Mouse (Mus musculus) gastrocnemius, adult 18-20 months (tissue): Measurements from ENCODE around the gene Evl. TPM values are rescaled to one million over a fixed set of nuclear protein-coding genes. Genes with fewer than 3 reads are reported as not detected.
A peak's percentile ranks its signal among the peaks of the same experiment; 100 is the strongest.

Source experiments
- DNase-seq: peaks from one replicate; pipeline ENCODE4 v3.0.0; 2021; ENCODE audit warnings: low spot score
- total RNA-seq, 2 experiments: library from RNA; stranded (reverse); gene quantifications; 2 replicates each; pipeline ENCODE4 v1.2.3; 2021

Evl gene
- total RNA-seq, 2 experiments from 2014 or later, result 8.0 to 9.7 TPM

DNA sequence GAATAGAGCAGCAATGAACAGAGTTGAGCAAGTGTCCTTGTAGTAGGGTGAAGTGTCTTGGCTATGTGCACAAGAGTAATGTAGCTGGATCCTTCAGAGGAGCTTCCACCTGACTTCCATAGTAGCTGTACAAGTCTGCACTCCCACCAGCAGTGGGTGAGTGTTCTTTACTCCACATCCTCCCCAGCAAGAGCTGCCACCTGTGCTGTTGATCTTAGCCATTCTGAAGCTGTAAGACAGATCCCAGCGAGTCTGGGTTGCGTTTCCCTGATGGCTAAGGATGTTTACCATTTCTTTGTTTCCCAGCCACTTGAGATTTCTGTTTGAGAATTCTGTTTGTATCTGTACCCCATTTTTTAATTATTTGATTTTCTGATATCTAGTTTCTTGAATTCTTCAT lies 35.6 kb downstream of the Evl start:
- no peak for DNase-seq

DNA sequence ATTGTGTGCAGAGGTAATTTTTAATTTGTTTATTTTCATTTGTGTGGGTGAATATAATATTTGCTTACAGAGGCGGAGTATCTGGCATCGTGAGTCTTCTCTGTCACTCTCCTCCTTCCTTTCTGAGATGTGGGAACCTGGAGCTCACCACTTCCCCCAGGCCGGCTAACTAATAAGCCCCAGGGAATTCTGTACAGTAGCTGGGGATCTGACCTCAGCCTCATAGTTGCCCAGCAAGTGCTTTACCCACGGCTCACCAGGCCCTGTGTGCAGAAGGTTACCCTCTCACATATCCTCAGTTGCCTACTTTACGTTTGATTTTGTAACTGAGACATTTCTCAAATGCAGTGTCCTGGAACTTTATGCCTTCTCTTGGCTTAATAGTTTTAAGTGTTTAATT lies 37.1 kb downstream of the Evl start:
- DNase-seq, result no peak

DNA sequence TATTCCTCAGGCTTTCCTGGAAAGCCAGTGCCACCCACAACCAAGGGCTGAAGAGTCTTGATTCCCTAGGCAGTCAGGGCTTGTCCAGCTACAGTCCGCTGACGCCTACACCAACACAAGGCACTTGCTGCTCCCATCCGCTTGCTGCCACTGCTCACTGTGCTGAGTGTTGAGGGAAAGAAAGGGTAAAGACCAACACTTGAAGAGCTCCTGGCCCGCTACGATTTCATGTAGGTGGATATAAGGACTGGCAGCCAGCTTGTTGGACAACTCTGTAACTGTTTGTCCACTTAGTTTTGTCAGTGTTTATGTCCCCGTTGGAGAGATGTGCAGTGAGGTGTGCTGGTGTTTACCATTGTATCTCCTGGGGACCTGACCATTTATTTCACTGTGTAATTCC lies 38.3 kb downstream of the Evl start:
- DNase-seq, result no peak

DNA sequence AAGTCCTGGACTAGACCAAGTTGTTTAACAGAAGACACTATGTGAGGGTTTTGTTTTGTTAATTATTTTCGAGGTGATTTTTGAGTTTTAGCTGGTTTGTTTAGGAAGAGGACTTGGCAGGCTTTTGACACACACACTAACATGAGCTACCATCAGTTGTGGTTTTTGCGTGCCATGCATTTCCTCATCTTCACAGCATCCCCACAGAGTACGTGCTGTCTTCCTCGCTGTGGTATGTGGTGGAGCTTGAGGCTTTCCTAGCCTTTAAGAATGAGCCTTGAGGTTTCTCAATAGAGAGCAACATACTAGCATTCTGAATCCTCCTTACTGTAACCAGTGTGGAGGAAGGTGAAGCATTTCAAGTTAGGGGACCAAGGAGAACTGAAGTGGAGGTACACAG lies 46.3 kb downstream of the Evl start:
- DNase-seq, result no peak

DNA sequence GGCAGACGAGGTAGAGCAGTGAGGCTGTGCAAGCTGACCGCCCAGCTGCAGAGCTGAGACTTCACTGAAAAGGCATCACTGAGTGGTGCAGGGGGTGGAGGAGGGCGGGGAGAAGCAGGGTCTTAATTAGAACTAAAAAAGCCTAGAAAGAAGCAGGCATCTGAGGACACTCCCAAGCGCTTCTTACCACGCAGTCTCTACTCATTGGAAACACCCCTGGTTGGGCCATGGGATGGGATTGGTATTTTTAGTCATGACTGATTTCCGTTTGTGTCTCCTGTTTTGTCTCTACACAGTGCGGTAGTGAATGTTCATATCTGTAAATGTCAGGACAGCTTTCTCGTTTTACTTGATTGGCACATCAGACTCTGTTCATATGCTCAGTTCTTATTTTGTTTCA lies 46.8 kb downstream of the Evl start:
- no peak for DNase-seq

DNA sequence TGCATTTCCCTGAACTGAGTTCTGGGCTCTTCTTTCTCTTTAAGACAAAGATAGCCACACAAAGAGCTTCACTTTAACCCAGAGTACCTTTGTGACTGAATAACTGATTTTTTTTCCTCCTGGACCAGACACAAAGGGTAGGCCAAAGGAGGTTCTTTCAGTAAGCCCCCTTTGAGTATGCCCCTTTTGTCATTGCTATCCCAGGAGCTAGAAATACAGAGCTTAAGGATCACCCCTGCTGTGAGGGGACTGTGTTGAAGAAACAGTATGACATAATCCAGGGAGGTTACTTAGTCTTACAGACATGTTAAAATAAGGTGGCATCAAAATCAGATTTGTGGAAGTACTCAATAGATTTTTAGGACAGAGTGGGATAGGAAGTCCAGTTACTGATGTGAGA lies 50.0 kb downstream of the Evl start:
- DNase-seq, result no peak

DNA sequence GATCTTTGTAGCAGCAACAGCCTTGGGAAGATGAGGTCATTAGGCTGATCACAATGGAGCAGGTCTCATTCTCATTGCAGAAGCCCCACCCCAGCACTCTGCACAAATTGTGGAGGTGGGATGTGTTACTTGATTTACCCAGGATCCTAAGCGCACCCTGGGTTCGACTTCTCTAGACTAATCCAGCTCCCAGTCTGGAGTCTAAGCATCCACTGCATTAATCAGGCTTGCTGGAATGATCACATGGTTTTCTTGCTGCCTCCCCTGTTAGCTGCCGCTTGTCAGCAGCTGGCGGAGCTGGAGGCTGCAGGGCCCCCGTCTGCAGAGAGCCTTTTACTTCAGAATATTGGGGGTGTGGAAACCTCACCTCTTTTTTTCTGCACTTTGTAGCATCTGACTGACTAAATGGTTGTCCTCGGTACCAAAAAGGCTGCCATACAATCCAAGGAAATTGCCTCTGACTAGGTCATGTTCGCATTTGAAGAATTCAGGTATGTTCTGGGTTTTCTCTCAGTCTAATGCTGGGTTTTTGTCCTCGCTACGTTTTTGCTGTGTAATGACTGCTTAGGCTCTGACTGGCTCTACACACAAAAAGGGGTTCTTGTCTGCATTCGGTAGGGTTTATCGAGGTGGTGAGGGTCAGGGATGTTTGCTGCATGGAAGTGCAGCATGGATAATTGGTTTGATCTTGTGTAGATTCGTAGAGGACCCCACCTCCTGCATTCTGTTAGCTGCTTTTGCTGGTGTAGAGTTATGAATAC lies 51.2 kb downstream of the Evl start:
- no peak for DNase-seq

DNA sequence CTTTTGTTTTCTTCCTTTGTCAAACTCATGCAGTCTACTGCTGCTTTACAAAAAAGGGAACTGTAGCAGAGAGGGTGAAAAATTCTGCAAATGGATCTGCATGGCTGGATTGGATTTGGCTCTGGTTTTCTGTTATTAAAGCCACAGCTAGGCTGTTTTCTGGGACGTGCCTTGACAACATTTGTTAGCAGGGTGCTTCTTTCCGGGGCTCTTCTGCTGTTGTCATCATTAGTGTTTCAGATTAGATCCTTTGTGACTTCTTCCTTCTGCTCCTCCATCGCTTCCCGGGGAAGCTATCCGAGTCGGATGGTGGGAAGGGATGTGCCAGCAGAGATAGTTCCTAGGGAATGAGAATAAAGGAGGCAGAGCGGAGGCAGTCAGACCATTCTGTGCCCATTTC lies 51.8 kb downstream of the Evl start:
- no peak for DNase-seq

DNA sequence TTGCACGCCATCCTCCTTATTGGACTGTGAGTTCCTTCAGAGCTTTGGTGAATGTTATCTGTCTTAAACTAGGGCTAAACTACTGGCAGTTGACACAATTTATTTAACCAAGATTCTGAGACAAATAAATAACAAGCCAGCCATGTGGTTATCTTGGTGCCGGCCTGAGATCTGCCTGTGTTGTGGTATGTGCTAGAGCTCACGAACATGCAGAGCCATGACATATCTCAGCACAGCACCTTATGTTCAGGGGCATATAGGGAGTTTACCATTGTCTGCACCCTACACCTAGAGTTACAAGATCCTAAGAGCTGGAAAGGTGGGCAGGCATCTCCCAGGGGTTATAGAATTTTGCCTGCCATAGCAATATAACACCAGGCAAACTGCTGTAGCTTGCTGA lies 54.9 kb downstream of the Evl start:
- DNase-seq, result no peak

DNA sequence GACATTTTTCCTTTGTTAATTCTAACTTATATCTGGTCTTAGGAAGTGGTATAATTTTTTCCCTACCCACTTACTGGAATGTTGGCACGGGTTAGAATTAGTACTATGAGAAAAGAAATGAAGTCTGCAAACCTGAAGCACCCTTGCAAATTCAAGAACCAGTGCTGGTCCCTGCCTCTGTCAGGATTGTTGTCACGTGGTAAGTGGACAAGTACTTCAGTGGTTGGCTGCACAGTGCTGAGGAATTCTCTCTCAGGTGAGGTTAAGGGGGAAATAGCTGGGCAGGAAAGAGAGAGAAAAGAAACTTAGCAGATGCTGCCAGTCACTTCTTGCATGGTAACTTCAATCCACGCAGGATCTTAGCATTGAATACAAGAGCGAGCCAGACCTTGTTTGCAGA lies 55.7 kb downstream of the Evl start:
- no peak for DNase-seq

DNA sequence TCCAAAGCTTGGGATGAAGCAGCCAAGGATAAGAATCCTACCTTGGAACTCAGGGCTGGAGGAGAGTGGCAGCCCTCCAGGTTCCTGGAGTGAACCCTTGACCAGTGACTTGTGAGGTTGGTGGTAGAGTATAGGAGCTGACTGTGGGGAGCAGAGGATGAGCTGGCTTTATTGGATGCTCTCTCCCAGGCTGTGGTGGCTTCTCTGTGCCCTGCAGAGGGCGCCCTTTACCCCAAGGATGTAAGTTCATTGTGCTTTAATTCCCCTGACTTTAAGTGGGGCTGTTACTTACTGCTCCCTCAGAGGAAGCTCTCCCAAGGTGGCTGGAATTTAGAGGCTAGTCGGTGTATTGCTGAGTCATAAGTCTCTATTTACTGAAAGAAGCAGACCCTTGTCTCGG lies 58.6 kb downstream of the Evl start:
- peak; percentile 58 for DNase-seq

DNA sequence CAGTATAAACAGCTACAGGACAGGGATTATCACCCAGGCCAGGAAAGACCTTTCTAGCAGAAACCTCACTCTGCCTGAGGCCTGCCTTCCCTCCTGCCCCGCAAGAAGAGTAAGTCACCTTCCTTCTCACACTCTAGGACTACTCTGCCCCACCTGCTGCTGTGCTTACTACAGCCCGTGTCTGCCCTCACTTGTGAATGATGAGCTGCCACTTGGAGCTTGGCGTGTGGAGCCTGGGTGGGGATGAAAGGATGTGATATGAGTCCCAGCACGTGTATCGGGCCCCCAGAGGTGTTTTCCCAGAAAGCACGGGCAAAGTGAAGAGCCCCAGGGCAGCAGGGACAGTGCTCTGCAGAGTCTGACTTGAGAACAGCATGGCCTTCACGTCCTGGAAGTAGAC lies 63.0 kb downstream of the Evl start:
- no peak for DNase-seq

DNA sequence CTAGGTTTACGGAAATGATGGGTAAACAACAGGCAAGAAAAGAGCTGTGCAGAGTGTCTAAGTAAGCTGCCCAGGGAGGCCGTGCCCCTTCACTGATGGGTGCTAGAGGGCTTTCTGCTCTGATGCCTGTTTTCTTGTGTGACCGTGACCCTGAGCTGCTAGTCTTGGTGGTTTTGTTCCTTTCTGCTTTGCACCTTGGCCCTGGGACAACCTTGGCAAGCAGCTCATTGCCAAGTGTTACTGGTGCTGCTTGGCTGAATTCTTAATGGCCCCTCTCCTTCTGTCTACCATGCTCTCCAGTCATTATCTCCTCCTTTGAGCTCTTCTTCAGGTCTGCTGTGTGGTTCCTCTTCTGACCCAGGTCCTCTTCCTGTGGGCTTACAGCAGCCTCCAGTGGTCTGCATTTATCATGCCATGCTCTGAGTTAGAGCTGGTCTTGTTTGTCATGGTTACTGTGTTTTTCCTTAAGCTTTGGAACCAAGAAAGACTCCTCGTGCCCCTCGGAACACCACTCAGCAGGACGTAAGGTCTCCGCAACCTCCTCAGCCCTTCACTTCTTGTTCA lies 65.4 kb downstream of the Evl start:
- DNase-seq, result no peak

DNA sequence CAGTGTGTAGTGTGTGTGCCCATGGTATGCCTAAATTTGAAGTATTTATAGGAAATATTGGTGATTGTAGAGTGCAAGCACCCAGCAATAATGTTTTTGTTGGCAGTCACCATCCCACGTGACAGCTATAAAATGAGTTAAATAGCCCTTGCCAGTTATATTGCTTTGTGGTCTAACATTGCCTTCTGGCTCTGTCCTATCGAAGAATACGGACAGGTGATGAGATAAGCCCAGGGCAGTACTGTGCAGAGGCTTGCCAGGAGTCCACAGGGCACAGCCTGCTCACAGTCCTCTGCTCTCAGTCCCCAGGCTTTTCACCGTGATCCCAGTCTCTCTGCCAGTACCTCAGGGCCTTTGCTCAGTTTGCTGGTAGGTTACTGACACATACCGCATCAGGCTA lies 67.9 kb downstream of the Evl start:
- DNase-seq, result no peak

DNA sequence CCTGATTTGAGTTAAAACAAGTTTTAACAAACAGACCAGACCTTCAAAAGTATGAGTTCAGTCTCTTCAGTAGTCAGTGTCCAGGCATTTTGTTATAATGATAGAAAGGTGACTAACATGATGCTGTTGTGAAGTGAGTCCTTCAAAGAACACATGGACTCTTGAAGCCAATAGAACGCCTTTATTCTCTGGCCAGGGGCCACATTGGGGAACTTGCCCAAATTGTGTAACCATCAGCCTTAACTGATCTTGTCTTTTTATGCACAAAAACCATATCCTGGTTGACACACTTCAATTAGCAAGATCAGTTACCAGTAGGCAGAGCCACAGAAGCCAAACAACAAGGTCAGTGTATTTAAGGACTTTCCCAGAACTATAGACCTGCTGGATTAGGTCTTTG lies 75.0 kb downstream of the Evl start:
- DNase-seq, result no peak

DNA sequence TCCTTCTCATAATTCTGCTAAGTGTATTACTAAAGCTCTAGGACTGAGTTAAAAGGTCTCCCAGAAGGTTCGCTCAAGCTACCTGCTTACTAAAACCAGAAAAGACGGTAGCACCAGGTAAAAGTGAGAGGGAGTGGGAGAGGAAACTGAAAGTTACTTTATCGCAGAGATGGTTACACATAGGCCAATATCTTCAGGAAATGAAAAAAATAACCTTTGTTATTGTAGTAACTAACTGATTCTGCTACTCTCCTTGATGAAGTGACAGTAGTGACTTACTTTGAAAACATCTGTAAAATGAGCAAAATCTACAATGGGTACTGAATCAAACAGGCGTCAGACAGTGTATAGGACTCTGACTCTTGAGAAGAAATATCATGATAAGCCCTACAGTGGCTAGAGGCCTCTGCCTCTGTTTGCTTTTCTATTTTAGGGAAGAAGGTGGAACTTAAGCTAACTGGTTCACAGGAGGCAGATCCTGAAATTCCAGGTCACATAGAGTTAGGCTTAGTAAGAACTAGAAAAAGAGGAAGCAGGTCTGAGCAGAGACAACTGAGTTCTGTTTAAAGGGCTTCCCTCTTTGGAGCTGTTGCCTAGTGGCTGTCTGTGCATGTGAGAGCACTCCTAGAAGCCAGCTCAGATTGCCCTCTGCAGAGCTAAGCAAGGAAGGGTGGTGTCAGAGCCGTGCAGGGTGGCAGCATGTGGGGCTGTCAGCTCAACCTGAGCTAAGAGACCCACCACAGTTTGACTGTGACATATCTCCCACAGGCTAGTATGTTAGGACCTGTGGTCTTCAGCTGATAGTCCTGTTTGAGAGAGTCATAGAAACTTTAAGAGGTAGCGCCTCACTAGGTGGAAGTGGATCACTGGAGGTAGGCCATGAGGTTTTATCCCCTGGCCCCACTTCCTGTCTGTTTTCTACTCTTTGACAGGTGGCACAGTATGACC lies 76.5 kb downstream of the Evl start:
- no peak for DNase-seq

DNA sequence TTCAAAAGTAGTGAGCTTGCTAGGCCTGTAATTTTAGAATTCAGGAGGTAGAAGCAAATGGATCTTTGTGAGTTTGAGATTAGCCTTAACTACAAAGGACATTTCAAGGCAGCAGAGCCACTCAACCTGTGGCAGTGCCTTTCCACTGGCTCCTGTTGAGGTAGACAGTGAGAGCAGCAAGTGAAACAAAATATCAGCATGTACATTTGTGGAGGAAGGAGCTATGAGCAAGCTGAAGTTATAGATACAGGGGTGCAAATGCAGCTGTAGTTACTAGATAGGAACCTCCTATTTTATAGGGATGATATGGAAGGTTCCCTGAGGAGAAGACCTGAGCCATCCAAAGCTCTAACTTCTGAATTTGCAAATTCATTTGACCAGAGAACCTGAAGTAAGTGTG lies 78.0 kb downstream of the Evl start:
- DNase-seq, result no peak

DNA sequence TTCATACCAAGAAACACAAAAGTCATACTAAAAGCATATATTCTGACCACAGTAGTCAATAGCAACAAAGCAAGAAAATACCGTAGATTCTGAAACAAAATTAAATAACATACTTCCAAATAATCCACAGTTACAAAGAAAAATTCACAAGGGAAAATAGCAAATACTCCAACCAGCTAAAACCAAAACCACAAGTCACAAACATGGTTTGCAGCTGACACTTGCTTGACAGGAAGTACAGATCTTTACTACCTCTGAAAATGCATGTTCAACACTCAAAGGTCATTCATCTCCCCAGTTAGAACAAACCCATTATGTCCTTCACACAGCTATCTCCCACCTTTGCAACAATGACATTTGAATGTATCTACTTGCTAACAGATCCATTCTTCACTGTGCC lies 79.5 kb downstream of the Evl start:
- no peak for DNase-seq

DNA sequence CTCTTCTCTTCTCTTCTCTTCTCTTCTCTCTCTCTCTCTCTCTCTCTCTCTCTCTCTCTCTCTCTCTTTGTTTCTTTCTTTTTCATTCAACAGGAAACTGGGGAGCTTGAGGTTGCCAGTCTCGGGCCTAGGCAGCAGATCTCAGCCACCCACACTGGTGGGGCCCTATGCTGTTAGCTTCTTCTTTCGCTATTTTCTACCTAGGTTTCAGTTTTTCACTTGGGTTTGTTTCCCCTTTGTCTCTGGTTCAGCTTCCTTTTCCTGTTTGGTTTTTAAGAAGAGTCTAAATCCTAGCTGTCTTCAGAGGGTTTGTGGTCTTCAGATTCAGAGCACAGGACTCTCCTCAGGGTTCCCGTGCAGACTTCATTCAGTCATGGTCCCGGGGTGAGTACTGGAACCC lies 81.0 kb downstream of the Evl start:
- no peak for DNase-seq

DNA sequence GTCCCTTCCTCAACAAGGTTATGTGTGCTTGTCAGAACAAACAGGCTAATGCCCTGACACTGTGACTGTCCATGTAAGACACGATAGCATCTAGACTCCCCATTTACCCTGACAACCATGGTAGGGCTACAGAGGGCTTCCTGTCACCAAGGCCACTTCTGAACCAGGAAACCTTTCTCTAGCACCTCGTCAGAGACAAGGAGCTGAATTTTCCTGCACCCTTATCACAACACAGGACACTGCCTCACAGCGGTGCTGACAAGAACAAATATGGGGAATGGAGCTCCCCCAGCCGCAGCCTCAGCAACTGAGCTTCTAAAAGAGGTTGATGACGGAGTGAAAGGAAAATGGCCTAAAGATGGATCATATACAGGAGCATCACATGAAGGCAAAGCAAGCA lies 82.9 kb downstream of the Evl start:
- DNase-seq, result no peak

DNA sequence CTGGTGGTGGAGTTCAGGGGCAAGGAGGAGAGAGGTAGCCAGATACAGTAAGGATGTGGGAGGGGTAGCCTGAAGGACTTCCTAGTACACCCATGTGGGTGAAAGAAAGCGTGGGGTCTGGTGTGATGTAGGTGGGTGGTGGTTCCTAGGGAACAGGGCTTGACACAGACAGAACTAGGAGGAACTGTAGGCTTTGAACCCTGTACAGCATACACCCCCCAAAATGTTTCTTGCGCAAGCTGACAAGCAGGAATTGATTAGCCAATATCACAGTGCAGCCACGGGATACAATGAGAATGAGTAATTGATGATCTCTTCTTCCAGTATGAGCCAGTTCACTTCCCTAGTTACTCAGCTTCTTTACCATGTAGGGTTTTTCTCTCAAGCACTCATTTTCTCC lies 84.6 kb downstream of the Evl start:
- no peak for DNase-seq

DNA sequence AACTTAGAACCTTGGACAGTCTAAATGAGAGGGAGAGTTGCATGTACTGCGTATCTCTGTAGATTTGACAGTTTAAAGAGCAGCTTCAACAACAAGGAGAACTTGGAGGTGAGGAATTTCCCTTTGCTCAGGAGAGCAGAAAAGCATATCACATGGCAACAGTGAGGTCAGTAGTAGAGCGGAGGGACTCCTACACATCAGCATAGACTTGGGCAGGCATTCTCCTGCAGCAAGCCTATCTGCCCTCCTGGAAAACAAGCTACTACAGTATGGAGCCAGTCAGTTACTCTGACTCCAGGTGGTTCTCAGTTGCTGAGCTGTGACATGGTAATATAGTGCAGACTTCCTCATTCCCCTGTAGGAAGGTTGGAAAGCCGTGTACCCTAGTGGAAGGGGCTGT lies 87.5 kb downstream of the Evl start:
- DNase-seq, result no peak

DNA sequence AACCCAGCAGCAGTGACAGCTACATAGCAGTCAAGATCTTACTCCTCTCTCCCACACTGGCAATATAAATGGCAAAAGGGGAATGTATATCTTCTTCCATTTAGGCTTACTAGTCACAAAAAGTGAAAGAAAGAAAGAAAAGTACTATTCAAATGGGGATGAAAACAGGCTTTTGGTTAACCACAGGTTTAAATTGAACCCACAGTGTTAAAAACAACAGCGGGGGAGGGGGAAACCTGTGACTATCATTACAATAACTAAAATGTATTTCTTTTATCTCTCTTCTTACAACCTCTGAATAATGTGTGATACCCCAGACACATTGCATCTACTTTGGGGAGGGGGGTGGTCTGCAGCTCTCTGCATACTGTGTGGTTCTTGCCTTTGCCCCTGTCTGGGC lies 91.7 kb downstream of the Evl start:
- DNase-seq, result no peak
